Mouse (Mus musculus) mouse embryonic stem cell (cell line): ENCODE data around the gene Pm20d1.

Source experiments
- in situ Hi-C, 2 experiments: fragments of 300-500 bp; cut with MboI; formaldehyde crosslinking; loops; 1 replicate in 1 of 2; 3 replicates in 1 of 2; pipeline ENCODE4 v1.14.3; 2019 to 2020; ENCODE audit warnings: low sequenced_read_pairs in 2 of 2, low pct_unique_long_range_greater_than_20kb in 1 of 2, mixed read lengths in 1 of 2; ENCODE audit not compliant: unreplicated experiment in 1 of 2

Pm20d1 gene

GRCm38 (mm10) chr1:131797202-131797909 is at the start of gene Pm20d1:
TSS of gene Pm20d1 (plus strand) at chr1:131797381.
- in situ Hi-C loops, result no loop called here

- in situ Hi-C loops, result no loop called here
These were observed 49.4 kb upstream of the Pm20d1 start for GRCm38 (mm10) chr1:131747761-131748160.

GRCm38 (mm10) chr1:131748636-131749035 is 48.5 kb upstream of the Pm20d1 start:
- in situ Hi-C loops, result no loop called here

GRCm38 (mm10) chr1:131749706-131750545 is 47.3 kb upstream of the Pm20d1 start:
- in situ Hi-C loops, result no loop called here

GRCm38 (mm10) chr1:131751181-131751890 is 45.8 kb upstream of the Pm20d1 start:
- in situ Hi-C loops, result no loop called here

GRCm38 (mm10) chr1:131751891-131752311 is 45.3 kb upstream of the Pm20d1 start:
- in situ Hi-C loops, result no loop called here

GRCm38 (mm10) chr1:131754212-131754829 is 42.9 kb upstream of the Pm20d1 start:
- in situ Hi-C loops, result no loop called here

GRCm38 (mm10) chr1:131754916-131755315 is 42.3 kb upstream of the Pm20d1 start:
- in situ Hi-C loops, result no loop called here

GRCm38 (mm10) chr1:131757211-131757610 is 40.0 kb upstream of the Pm20d1 start:
- in situ Hi-C loops, result no loop called here

GRCm38 (mm10) chr1:131758796-131759195 is 38.4 kb upstream of the Pm20d1 start:
- in situ Hi-C loops, result no loop called here

GRCm38 (mm10) chr1:131759667-131760427 is 37.3 kb upstream of the Pm20d1 start:
- in situ Hi-C loops, result loop anchor here in 1 of 2 experiments (10.0 kb wide), 1 partner anchor 45 kb away; no protein-coding TSS in a partner anchor

- in situ Hi-C loops, result loop anchor here in 1 of 2 experiments (10.0 kb wide), 1 partner anchor 46 kb away; no protein-coding TSS in a partner anchor
These were observed 36.8 kb upstream of the Pm20d1 start for GRCm38 (mm10) chr1:131760428-131760820.

- in situ Hi-C loops, result loop anchor here in 1 of 2 experiments (10.0 kb wide), 1 partner anchor 46 kb away; no protein-coding TSS in a partner anchor
These were observed 35.9 kb upstream of the Pm20d1 start for GRCm38 (mm10) chr1:131761079-131761831.

GRCm38 (mm10) chr1:131763683-131764082 is 33.5 kb upstream of the Pm20d1 start:
- in situ Hi-C loops, result loop anchor here in 1 of 2 experiments (10.0 kb wide), 1 partner anchor 49 kb away; no protein-coding TSS in a partner anchor

- in situ Hi-C loops, result loop anchor here in 1 of 2 experiments (10.0 kb wide), 1 partner anchor 50 kb away; no protein-coding TSS in a partner anchor
These were observed 32.4 kb upstream of the Pm20d1 start for GRCm38 (mm10) chr1:131764581-131765338.

GRCm38 (mm10) chr1:131765357-131766001 is 31.7 kb upstream of the Pm20d1 start:
- in situ Hi-C loops, result loop anchor here in 1 of 2 experiments (10.0 kb wide), 1 partner anchor 51 kb away; no protein-coding TSS in a partner anchor
